Mouse (Mus musculus): ENCODE measurements around the gene Cxcl2. TPM values are rescaled to one million over a fixed set of nuclear protein-coding genes. Genes with fewer than 3 reads are reported as not detected.

Gene Cxcl2
- polyA plus RNA-seq, 1 experiment = 0.82 TPM

- H3K36me3 ChIP-seq (ENCODE audit: control insufficient read depth) = no peaks in the 10 kb centered on the region
- no peak overlapping the region for H3K4me3 ChIP-seq (replicated peaks)
- no peaks in the 10 kb centered on the region for H3K4me1 ChIP-seq (ENCODE audit: control insufficient read depth)
- H3K27me3 ChIP-seq (ENCODE audit: control insufficient read depth) = no peaks in the 10 kb centered on the region
- TF ChIP-seq GATA1 (IDR thresholded peaks at IDR 0.05; ENCODE audit: low read length) (no peak), TAL1 (IDR thresholded peaks at IDR 0.05; ENCODE audit: low read length) (no peak)
- H3K9me3 ChIP-seq (ENCODE audit: control insufficient read depth, low read length) = no peaks in the 10 kb centered on the region
These were observed 27.0 kb upstream of the Cxcl2 start for GRCm38 (mm10) chr5:90876471-90877172.

GRCm38 (mm10) chr5:90877173-90877512 lies 26.5 kb upstream of the Cxcl2 start:
- H3K36me3 ChIP-seq (ENCODE audit: control insufficient read depth) = no peaks in the 10 kb centered on the region
- H3K4me1 ChIP-seq (ENCODE audit: control insufficient read depth) = no peaks in the 10 kb centered on the region
- TF ChIP-seq GATA1 (IDR thresholded peaks at IDR 0.05; ENCODE audit: low read length) = no peak
- TF ChIP-seq TAL1 (IDR thresholded peaks at IDR 0.05; ENCODE audit: low read length) = no peak
- H3K4me3 ChIP-seq (replicated peaks) = no peak overlapping the region
- H3K9me3 ChIP-seq (ENCODE audit: control insufficient read depth, low read length) = no peaks in the 10 kb centered on the region
- no peaks in the 10 kb centered on the region for H3K27me3 ChIP-seq (ENCODE audit: control insufficient read depth)

GRCm38 (mm10) chr5:90879307-90880014 lies 24.2 kb upstream of the Cxcl2 start:
- TF ChIP-seq TAL1 (IDR thresholded peaks at IDR 0.05; ENCODE audit: low read length) = no peak
- TF ChIP-seq GATA1 (IDR thresholded peaks at IDR 0.05; ENCODE audit: low read length) = no peak
- Histone ChIP-seq H3K4me1 (ENCODE audit: control insufficient read depth) (no peaks in the 10 kb centered on the region), H3K36me3 (ENCODE audit: control insufficient read depth) (no peaks in the 10 kb centered on the region), H3K27me3 (ENCODE audit: control insufficient read depth) (no peaks in the 10 kb centered on the region), H3K4me3 (replicated peaks) (no peak overlapping the region), H3K9me3 (ENCODE audit: control insufficient read depth, low read length) (no peaks in the 10 kb centered on the region)

GRCm38 (mm10) chr5:90880335-90880850 lies 23.3 kb upstream of the Cxcl2 start:
- Histone ChIP-seq H3K27me3 (ENCODE audit: control insufficient read depth) (no peaks in the 10 kb centered on the region), H3K36me3 (ENCODE audit: control insufficient read depth) (no peaks in the 10 kb centered on the region), H3K9me3 (ENCODE audit: control insufficient read depth, low read length) (no peaks in the 10 kb centered on the region), H3K4me1 (ENCODE audit: control insufficient read depth) (no peaks in the 10 kb centered on the region), H3K4me3 (replicated peaks) (no peak overlapping the region)
- TF ChIP-seq TAL1 (IDR thresholded peaks at IDR 0.05; ENCODE audit: low read length) = no peak
- TF ChIP-seq GATA1 (IDR thresholded peaks at IDR 0.05; ENCODE audit: low read length) = no peak

GRCm38 (mm10) chr5:90881021-90881420 lies 22.6 kb upstream of the Cxcl2 start:
- no peaks in the 10 kb centered on the region for H3K4me1 ChIP-seq (ENCODE audit: control insufficient read depth)

GRCm38 (mm10) chr5:90881682-90882081 lies 22.0 kb upstream of the Cxcl2 start:
- TF ChIP-seq GATA1 (IDR thresholded peaks at IDR 0.05; ENCODE audit: low read length) (no peak), TAL1 (IDR thresholded peaks at IDR 0.05; ENCODE audit: low read length) (no peak)
- Histone ChIP-seq H3K9me3 (ENCODE audit: control insufficient read depth, low read length) (no peaks in the 10 kb centered on the region), H3K4me1 (ENCODE audit: control insufficient read depth) (no peaks in the 10 kb centered on the region), H3K36me3 (ENCODE audit: control insufficient read depth) (no peaks in the 10 kb centered on the region), H3K27me3 (ENCODE audit: control insufficient read depth) (no peaks in the 10 kb centered on the region), H3K4me3 (replicated peaks) (no peak overlapping the region)

More at GRCm38 (mm10) chr5:90881021-90881420, 22.6 kb upstream of the Cxcl2 start:
- Histone ChIP-seq H3K4me3 (replicated peaks) (no peak overlapping the region), H3K27me3 (ENCODE audit: control insufficient read depth) (no peaks in the 10 kb centered on the region), H3K36me3 (ENCODE audit: control insufficient read depth) (no peaks in the 10 kb centered on the region), H3K9me3 (ENCODE audit: control insufficient read depth, low read length) (no peaks in the 10 kb centered on the region)
- no peak for TF ChIP-seq TAL1 (IDR thresholded peaks at IDR 0.05; ENCODE audit: low read length)
- no peak for TF ChIP-seq GATA1 (IDR thresholded peaks at IDR 0.05; ENCODE audit: low read length)

GRCm38 (mm10) chr5:90882146-90882545 lies 21.5 kb upstream of the Cxcl2 start:
- Histone ChIP-seq H3K4me3 (replicated peaks) (no peak overlapping the region), H3K4me1 (ENCODE audit: control insufficient read depth) (no peaks in the 10 kb centered on the region), H3K9me3 (ENCODE audit: control insufficient read depth, low read length) (no peaks in the 10 kb centered on the region), H3K36me3 (ENCODE audit: control insufficient read depth) (no peaks in the 10 kb centered on the region), H3K27me3 (ENCODE audit: control insufficient read depth) (no peaks in the 10 kb centered on the region)
- TF ChIP-seq TAL1 (IDR thresholded peaks at IDR 0.05; ENCODE audit: low read length) (no peak), GATA1 (IDR thresholded peaks at IDR 0.05; ENCODE audit: low read length) (no peak)

GRCm38 (mm10) chr5:90884628-90885242 lies 18.9 kb upstream of the Cxcl2 start:
- no peaks in the 10 kb centered on the region for H3K9me3 ChIP-seq (ENCODE audit: control insufficient read depth, low read length)
- H3K4me1 ChIP-seq (ENCODE audit: control insufficient read depth) = no peaks in the 10 kb centered on the region
- no peaks in the 10 kb centered on the region for H3K36me3 ChIP-seq (ENCODE audit: control insufficient read depth)
- no peak overlapping the region for H3K4me3 ChIP-seq (replicated peaks)
- TF ChIP-seq GATA1 (IDR thresholded peaks at IDR 0.05; ENCODE audit: low read length) (no peak), TAL1 (IDR thresholded peaks at IDR 0.05; ENCODE audit: low read length) (no peak)
- no peaks in the 10 kb centered on the region for H3K27me3 ChIP-seq (ENCODE audit: control insufficient read depth)

GRCm38 (mm10) chr5:90888661-90889060 lies 15.0 kb upstream of the Cxcl2 start:
- no peak overlapping the region for H3K4me3 ChIP-seq (replicated peaks)
- peaks cover 12% of the 10 kb centered on the region for H3K27me3 ChIP-seq (ENCODE audit: control insufficient read depth)
- no peaks in the 10 kb centered on the region for H3K4me1 ChIP-seq (ENCODE audit: control insufficient read depth)
- H3K9me3 ChIP-seq (ENCODE audit: control insufficient read depth, low read length) = no peaks in the 10 kb centered on the region
- no peaks in the 10 kb centered on the region for H3K36me3 ChIP-seq (ENCODE audit: control insufficient read depth)
- no peak for TF ChIP-seq TAL1 (IDR thresholded peaks at IDR 0.05; ENCODE audit: low read length)
- TF ChIP-seq GATA1 (IDR thresholded peaks at IDR 0.05; ENCODE audit: low read length) = no peak
